Comparison of ENCODE assay signal across 12 mouse cellular contexts in genomic region chr15:80219705-80220657, GRCm38 (mm10). TPM values are rescaled to one million over a fixed set of nuclear protein-coding genes. Genes with fewer than 3 reads are reported as not detected.
DNase-seq lines count a peak whose midpoint lies in the region; ATAC-seq and TF ChIP-seq lines count a peak whose summit lies in the region.
"Had no signal": no experiment of that assay in that cellular context is flagged by ENCODE, and none has a peak within 500 bp of the region (broad histone marks: within the 10 kb centered on the region; RNA-seq: fewer than 3 reads in every experiment).

No protein-coding gene starts in this region.

- WGBS in kidney, embryonic 14.5 days, result 67% methylated on average over 4 of the region's 4 CpGs
- WGBS in macrophage (ENCODE audit: missing documents), result 62% methylated on average over 4 of the region's 4 CpGs

- H3K9ac ChIP-seq in kidney, embryonic 14.5 days (ENCODE audit: low read depth, low read length), result peak overlapping the region; percentile 28; the same call in 1 of the 2 replicates
- H3K9ac ChIP-seq in ES-Bruce4 (ENCODE audit: low read depth, poor library complexity, severe bottlenecking), result no peak overlapping the region
- H3K9ac ChIP-seq: lung, embryonic 14.5 days had no signal

- no peak for TF ChIP-seq POLR2A in ES-Bruce4 (IDR thresholded peaks at IDR 0.05; ENCODE audit: insufficient read depth, low read length)

- no peaks in the 10 kb centered on the region for H3K36me3 ChIP-seq in kidney, embryonic 14.5 days (ENCODE audit: control insufficient read depth, insufficient read depth, low read length)
- no peaks in the 10 kb centered on the region for H3K36me3 ChIP-seq in ES-Bruce4 (ENCODE audit: control insufficient read depth, insufficient read depth, low read length, poor library complexity, severe bottlenecking)
- no peaks in the 10 kb centered on the region for H3K36me3 ChIP-seq in macrophage (ENCODE audit: inconsistent target)

- no peak overlapping the region for H3K4me3 ChIP-seq in kidney, embryonic 14.5 days (ENCODE audit: low read length)
- peak overlapping the region; percentile 46 for H3K4me3 ChIP-seq in ES-Bruce4 (ENCODE audit: low read depth, low read length)
- H3K4me3 ChIP-seq in brown adipose tissue, adult 24 weeks (ENCODE audit: insufficient read depth, low read depth, low read length), result no peak overlapping the region
- H3K4me3 ChIP-seq in macrophage (ENCODE audit: inconsistent target), result peak overlapping the region; percentile 45; the same call in 1 of the 2 replicates

- DNase-seq in kidney, postnatal 25 days, result no peak
- no peak for DNase-seq in embryo, embryonic 11 days
- DNase-seq in left cerebral cortex, adult 11 months (ENCODE audit: low spot score), result no peak
- DNase-seq in thymus, postnatal 25 days, result no peak
- DNase-seq: cerebellum, postnatal 10 days had no signal

- no peak overlapping the region for H3K4me2 ChIP-seq in kidney, embryonic 14.5 days (replicated peaks; ENCODE audit: low read depth, low read length)
- H3K4me2 ChIP-seq: lung, embryonic 14.5 days had no signal

- no peak for TF ChIP-seq CTCF in ES-Bruce4 (IDR thresholded peaks at IDR 0.05; ENCODE audit: low read depth, low read length)

- H3K27me3 ChIP-seq in kidney, embryonic 14.5 days (ENCODE audit: control insufficient read depth, insufficient read depth, low read length), result no peaks in the 10 kb centered on the region
- no peaks in the 10 kb centered on the region for H3K27me3 ChIP-seq in ES-Bruce4 (ENCODE audit: control insufficient read depth, insufficient read depth, low read length, poor library complexity, severe bottlenecking)

- no peak overlapping the region for H3K27ac ChIP-seq in kidney, embryonic 14.5 days (ENCODE audit: low read depth, low read length)
- H3K27ac ChIP-seq in ES-Bruce4 (ENCODE audit: insufficient read depth, low read length), result peak overlapping the region; percentile 67
- peak overlapping the region; percentile 34 for H3K27ac ChIP-seq in brown adipose tissue, adult 24 weeks (replicated peaks; ENCODE audit: low read depth, low read length)
- peak overlapping the region; percentile 100 for H3K27ac ChIP-seq in macrophage

- ATAC-seq in kidney, embryonic 14.5 days (ENCODE audit: low FRiP score, low TSS enrichment), result no peak

- H3K9me3 ChIP-seq in kidney, embryonic 14.5 days (ENCODE audit: control insufficient read depth, low read length), result no peaks in the 10 kb centered on the region
- no peaks in the 10 kb centered on the region for H3K9me3 ChIP-seq in ES-Bruce4 (replicated peaks; ENCODE audit: control insufficient read depth, insufficient read depth, low read length, poor library complexity, severe bottlenecking)

- H3K79me2 ChIP-seq in macrophage (ENCODE audit: inconsistent target), result peaks cover 11% of the 10 kb centered on the region; the same call in 1 of the 2 replicates

- TF ChIP-seq EP300 in ES-Bruce4 (IDR thresholded peaks at IDR 0.05; ENCODE audit: insufficient read depth, low read depth, low read length), result no peak

- peaks cover 6% of the 10 kb centered on the region; the same call in 1 of the 2 replicates for H3K4me1 ChIP-seq in kidney, embryonic 14.5 days (ENCODE audit: control insufficient read depth, insufficient read depth, low read length)
- H3K4me1 ChIP-seq in ES-Bruce4 (ENCODE audit: control insufficient read depth, insufficient read depth, low read length), result peaks cover 5% of the 10 kb centered on the region
- no peaks in the 10 kb centered on the region for H3K4me1 ChIP-seq in brown adipose tissue, adult 24 weeks (ENCODE audit: control insufficient read depth, insufficient read depth, insufficient read length, low read length)

RNA-seq across cellular contexts. Expression of gene Mief1, which starts 13.8 kb away (rescaled TPM):
- 20.4 and 37.0 TPM in 2 replicates for polyA plus RNA-seq in kidney, embryonic 14.5 days (2014; fragmentation: Nextera tagmentation; extraction: Ambion mirVana)
- polyA plus RNA-seq in ES-Bruce4 (2011; ENCODE audit: insufficient read depth, insufficient read length, low read depth, missing spikeins), result 35.7 and 38.4 TPM in 2 replicates
- 15.4 and 16.0 TPM in 2 replicates for polyA plus RNA-seq in brown adipose tissue, adult 24 weeks (2012; ENCODE audit: insufficient read depth, insufficient read length, missing spikeins)
- 10 to 100 TPM; 19.7 to 84.6 (median 51.9) TPM for total RNA-seq in macrophage (2018; cell fraction: chromatin; rRNA removed)
- 10 to 100 TPM; 14.3 to 33.9 (median 28.8) TPM for total RNA-seq in macrophage (2018; cell fraction: cytosol; rRNA removed)
- 10 to 100 TPM; 18.9 to 59.3 (median 38.4) TPM for total RNA-seq in macrophage (2018; cell fraction: nucleus; rRNA removed)
- 11.6 to 15.1 TPM (median 13.3 TPM) in 3 replicates for polyA plus RNA-seq in macrophage (2018)

RNA-seq across cellular contexts. Expression of gene AC140267.1, which starts 15.7 kb away (rescaled TPM):
- polyA plus RNA-seq in kidney, embryonic 14.5 days (2014; fragmentation: Nextera tagmentation; extraction: Ambion mirVana), result not detected in 2 replicates
- polyA plus RNA-seq in ES-Bruce4 (2011; ENCODE audit: insufficient read depth, insufficient read length, low read depth, missing spikeins) (not detected in 2 replicates), macrophage (2018) (not detected in 3 replicates)
- not detected in 2 replicates for polyA plus RNA-seq in brown adipose tissue, adult 24 weeks (2012; ENCODE audit: insufficient read depth, insufficient read length, missing spikeins)
- not detected for total RNA-seq in macrophage (2018; cell fraction: chromatin; rRNA removed)
- not detected for total RNA-seq in macrophage (2018; cell fraction: cytosol; rRNA removed)
- total RNA-seq in macrophage (2018; cell fraction: nucleus; rRNA removed), result not detected
- total RNA-seq: neutrophil, adult 5-6 weeks had no signal
- polyA plus RNA-seq: frontal cortex, adult 2 months; lung, embryonic 14.5 days had no signal

RNA-seq across cellular contexts. Expression of gene Atf4, which starts 35.0 kb away (rescaled TPM):
- 131 and 145 TPM in 2 replicates for polyA plus RNA-seq in kidney, embryonic 14.5 days (2014; fragmentation: Nextera tagmentation; extraction: Ambion mirVana)
- polyA plus RNA-seq in ES-Bruce4 (2011; ENCODE audit: insufficient read depth, insufficient read length, low read depth, missing spikeins) (193 and 198 TPM in 2 replicates), macrophage (2018) (80.3 to 97.1 TPM (median 95.4 TPM) in 3 replicates)
- polyA plus RNA-seq in brown adipose tissue, adult 24 weeks (2012; ENCODE audit: insufficient read depth, insufficient read length, missing spikeins), result 111 and 147 TPM in 2 replicates
- 100 to 1,000 TPM in 24 of 26 experiments, 10 to 100 TPM in 2; 83.4 to 184 (median 141) TPM for total RNA-seq in macrophage (2018; cell fraction: chromatin; rRNA removed)
- total RNA-seq in macrophage (2018; cell fraction: cytosol; rRNA removed), result 100 to 1,000 TPM in 25 of 26 experiments, 10 to 100 TPM in 1; 89.8 to 398 (median 191) TPM
- total RNA-seq in macrophage (2018; cell fraction: nucleus; rRNA removed), result 100 to 1,000 TPM; 148 to 370 (median 282) TPM

RNA-seq across cellular contexts. Expression of gene Rps19bp1, which starts 44.1 kb away (rescaled TPM):
- 66.3 and 79.1 TPM in 2 replicates for polyA plus RNA-seq in kidney, embryonic 14.5 days (2014; fragmentation: Nextera tagmentation; extraction: Ambion mirVana)
- polyA plus RNA-seq in ES-Bruce4 (2011; ENCODE audit: insufficient read depth, insufficient read length, low read depth, missing spikeins), result 28.1 and 33.2 TPM in 2 replicates
- 30.4 and 30.8 TPM in 2 replicates for polyA plus RNA-seq in brown adipose tissue, adult 24 weeks (2012; ENCODE audit: insufficient read depth, insufficient read length, missing spikeins)
- total RNA-seq in macrophage (2018; cell fraction: chromatin; rRNA removed), result 10 to 100 TPM in 8 of 26 experiments, 1 to 10 TPM in 18; 1.8 to 18.5 (median 7.6) TPM
- 10 to 100 TPM; 24.2 to 45.7 (median 35.4) TPM for total RNA-seq in macrophage (2018; cell fraction: cytosol; rRNA removed)
- total RNA-seq in macrophage (2018; cell fraction: nucleus; rRNA removed), result 10 to 100 TPM in 14 of 26 experiments, 1 to 10 TPM in 12; 4.0 to 20.9 (median 10.4) TPM
- 26.4 to 49.1 TPM (median 28.5 TPM) in 3 replicates for polyA plus RNA-seq in macrophage (2018)

RNA-seq across cellular contexts. Expression of gene Mgat3, which starts 46.5 kb away (rescaled TPM):
- polyA plus RNA-seq in kidney, embryonic 14.5 days (2014; fragmentation: Nextera tagmentation; extraction: Ambion mirVana), result 3.6 and 6.1 TPM in 2 replicates
- polyA plus RNA-seq in ES-Bruce4 (2011; ENCODE audit: insufficient read depth, insufficient read length, low read depth, missing spikeins) (6.2 and 6.3 TPM in 2 replicates), macrophage (2018) (0.03 TPM in 1 of 3 replicates, not detected in the others)
- 0.36 and 0.50 TPM in 2 replicates for polyA plus RNA-seq in brown adipose tissue, adult 24 weeks (2012; ENCODE audit: insufficient read depth, insufficient read length, missing spikeins)
- 1 to 10 TPM in 1 of 26 experiments, under 1 TPM in 1, not detected in 24; 0.17 to 1.7 TPM for total RNA-seq in macrophage (2018; cell fraction: chromatin; rRNA removed)
- not detected for total RNA-seq in macrophage (2018; cell fraction: cytosol; rRNA removed)
- under 1 TPM in 1 of 26 experiments, not detected in 25; 0.24 TPM for total RNA-seq in macrophage (2018; cell fraction: nucleus; rRNA removed)

Comparison
In these comparisons a context has a peak if more than half of its experiments do, and no peak if none do; other contexts are left out.
1. H3K4me3 ChIP-seq: peak in ES-Bruce4 (single experiment) and macrophage (single experiment); none in kidney, embryonic 14.5 days (single experiment) and brown adipose tissue, adult 24 weeks (single experiment).